In genomic region chr5:64610146-64610545, GRCm38 (mm10) we compare ENCODE assay signal across 9 mouse cellular contexts.
DNase-seq lines count a peak whose midpoint lies in the region; ATAC-seq and TF ChIP-seq lines count a peak whose summit lies in the region.
"Had no signal": no experiment of that assay in that cellular context is flagged by ENCODE, and none has a peak within 500 bp of the region (broad histone marks: within the 10 kb centered on the region; RNA-seq: fewer than 3 reads in every experiment).

No protein-coding gene starts in this region.

- H3K9ac ChIP-seq in heart, embryonic 13.5 days, result peak overlapping the region; percentile 58
- H3K9ac ChIP-seq in midbrain, embryonic 13.5 days (replicated peaks), result 0 out of 2 replicates have a peak overlapping the region, but pooled peaks have one; percentile 23
- H3K9ac ChIP-seq in midbrain, postnatal 0 days (replicated peaks; ENCODE audit: low read length, poor library complexity, severe bottlenecking), result no peak overlapping the region
- H3K9ac ChIP-seq in stomach, embryonic 15.5 days, result no peak overlapping the region

- DNase-seq in heart, postnatal 14 days, result no peak
- DNase-seq in midbrain, postnatal 0 days (ENCODE audit: low spot score), result no peak
- peak; percentile 47 for DNase-seq in hindlimb bud, embryonic 11.5 days (ENCODE audit: extremely low spot score, low read depth, low spot score)
- no peak for DNase-seq in spleen, adult 12 weeks (ENCODE audit: low spot score)
- DNase-seq in layer of hippocampus, adult 11-12 months (ENCODE audit: low spot score), result no peak
- DNase-seq: right cerebral cortex, postnatal 25 days had no signal

- WGBS in heart, embryonic 13.5 days, result 21% methylated on average over 3 of the region's 3 CpGs
- WGBS in midbrain, embryonic 13.5 days, result 9% methylated on average over 3 of the region's 3 CpGs
- 15% methylated on average over 3 of the region's 3 CpGs for WGBS in midbrain, postnatal 0 days
- whole genome bisulfite sequencing in stomach, embryonic 15.5 days, result 21% methylated on average over 3 of the region's 3 CpGs

- peak overlapping the region; percentile 85 for H3K27ac ChIP-seq in heart, embryonic 13.5 days (replicated peaks)
- no peak overlapping the region for H3K27ac ChIP-seq in midbrain, embryonic 13.5 days
- H3K27ac ChIP-seq in midbrain, postnatal 0 days (ENCODE audit: low read depth, low read length), result no peak overlapping the region
- peak overlapping the region; percentile 77 for H3K27ac ChIP-seq in stomach, embryonic 15.5 days

- ATAC-seq in heart, embryonic 13.5 days (ENCODE audit: extremely low read depth, insufficient number of reproducible peaks, low FRiP score, low TSS enrichment), result no peak
- no peak for ATAC-seq in midbrain, embryonic 13.5 days
- no peak for ATAC-seq in midbrain, postnatal 0 days (ENCODE audit: low FRiP score)
- ATAC-seq in stomach, embryonic 15.5 days (ENCODE audit: insufficient read depth, low FRiP score, low read depth), result no peak

- TF ChIP-seq CTCF in midbrain, postnatal 0 days (IDR thresholded peaks at IDR 0.05), result no peak

- intact Hi-C loops in heart, postnatal 14 days (cut with DNase I), result no loop called here

- H3K4me2 ChIP-seq in heart, embryonic 13.5 days, result peak overlapping the region; percentile 41
- H3K4me2 ChIP-seq in midbrain, embryonic 13.5 days (replicated peaks), result no peak overlapping the region
- H3K4me2 ChIP-seq in midbrain, postnatal 0 days (ENCODE audit: low read depth, low read length, poor library complexity, severe bottlenecking), result no peak overlapping the region
- H3K4me2 ChIP-seq in stomach, embryonic 15.5 days, result no peak overlapping the region

- peaks cover 19% of the 10 kb centered on the region for H3K4me1 ChIP-seq in heart, embryonic 13.5 days
- H3K4me1 ChIP-seq in midbrain, embryonic 13.5 days (replicated peaks), result peaks cover 14% of the 10 kb centered on the region
- H3K4me1 ChIP-seq in midbrain, postnatal 0 days (ENCODE audit: insufficient read depth, low read length), result no peaks in the 10 kb centered on the region
- H3K4me1 ChIP-seq in stomach, embryonic 15.5 days, result peaks cover 11% of the 10 kb centered on the region

- no peaks in the 10 kb centered on the region for H3K9me3 ChIP-seq in heart, embryonic 13.5 days
- H3K9me3 ChIP-seq in midbrain, embryonic 13.5 days, result no peaks in the 10 kb centered on the region
- H3K9me3 ChIP-seq in midbrain, postnatal 0 days (ENCODE audit: low read length), result no peaks in the 10 kb centered on the region
- H3K9me3 ChIP-seq in stomach, embryonic 15.5 days, result no peaks in the 10 kb centered on the region

- no peaks in the 10 kb centered on the region for H3K27me3 ChIP-seq in heart, embryonic 13.5 days (replicated peaks)
- no peaks in the 10 kb centered on the region for H3K27me3 ChIP-seq in midbrain, embryonic 13.5 days
- no peaks in the 10 kb centered on the region for H3K27me3 ChIP-seq in midbrain, postnatal 0 days (ENCODE audit: insufficient read depth, low read length)
- H3K27me3 ChIP-seq in stomach, embryonic 15.5 days (replicated peaks), result no peaks in the 10 kb centered on the region

- H3K4me3 ChIP-seq in heart, embryonic 13.5 days, result no peak overlapping the region
- H3K4me3 ChIP-seq in midbrain, embryonic 13.5 days (replicated peaks), result no peak overlapping the region
- no peak overlapping the region for H3K4me3 ChIP-seq in midbrain, postnatal 0 days (ENCODE audit: low read depth, low read length)
- no peak overlapping the region for H3K4me3 ChIP-seq in stomach, embryonic 15.5 days (replicated peaks)

- H3K36me3 ChIP-seq in heart, embryonic 13.5 days, result no peaks in the 10 kb centered on the region
- H3K36me3 ChIP-seq in midbrain, embryonic 13.5 days, result no peaks in the 10 kb centered on the region
- H3K36me3 ChIP-seq in midbrain, postnatal 0 days (ENCODE audit: insufficient read depth, low read length), result no peaks in the 10 kb centered on the region
- H3K36me3 ChIP-seq in stomach, embryonic 15.5 days, result no peaks in the 10 kb centered on the region

Comparison
In these comparisons a context has a peak if more than half of its experiments do, and no peak if none do; other contexts are left out.
1. H3K9ac ChIP-seq: peak in heart, embryonic 13.5 days (single experiment) and midbrain, embryonic 13.5 days (single experiment); none in midbrain, postnatal 0 days (single experiment) and stomach, embryonic 15.5 days (single experiment).
2. H3K27ac ChIP-seq: peak in heart, embryonic 13.5 days (single experiment) and stomach, embryonic 15.5 days (single experiment); none in midbrain, embryonic 13.5 days (single experiment) and midbrain, postnatal 0 days (single experiment).